Mouse (Mus musculus): ENCODE results near the gene Mptx1. TPM values are rescaled to one million over a fixed set of nuclear protein-coding genes. Genes with fewer than 3 reads are reported as not detected.

Gene Mptx1
- not detected in 2 replicates for polyA plus RNA-seq (2021; fragmentation: Nextera tagmentation)
- long read RNA-seq, experiment 1: 0 reads
- long read RNA-seq, experiment 2: 0 reads

GRCm38 (mm10) chr1:174330218-174330617, at the start of gene Mptx1:
Mptx1 (plus strand) TSS chr1:174330518.

GRCm38 (mm10) chr1:174364882-174365451, 34.6 kb downstream of the Mptx1 start, which contains the start of gene Olfr417:
Olfr417 (plus strand) TSS chr1:174365122.

Other genes with a start within 250 kb of the Mptx1 start
- not detected in 2 replicates for gene Olfr429, start 246.2 kb upstream of the Mptx1 start, polyA plus RNA-seq (2021; fragmentation: Nextera tagmentation)
- gene Olfr427, start 233.6 kb upstream of the Mptx1 start, polyA plus RNA-seq (2021; fragmentation: Nextera tagmentation): not detected in 2 replicates
- not detected in 2 replicates for gene Olfr231, start 209.4 kb upstream of the Mptx1 start, polyA plus RNA-seq (2021; fragmentation: Nextera tagmentation)
- gene Olfr424, start 199.0 kb upstream of the Mptx1 start, polyA plus RNA-seq (2021; fragmentation: Nextera tagmentation): not detected in 2 replicates
- not detected in 2 replicates for gene Olfr420, start 174.9 kb upstream of the Mptx1 start, polyA plus RNA-seq (2021; fragmentation: Nextera tagmentation)
- gene Spta1, start 157.7 kb upstream of the Mptx1 start, polyA plus RNA-seq (2021; fragmentation: Nextera tagmentation): not detected in 2 replicates
- not detected in 2 replicates for gene Olfr419, start 78.5 kb upstream of the Mptx1 start, polyA plus RNA-seq (2021; fragmentation: Nextera tagmentation)
- gene Olfr417, start 34.6 kb downstream of the Mptx1 start, polyA plus RNA-seq (2021; fragmentation: Nextera tagmentation): not detected in 2 replicates
- not detected in 2 replicates for gene Olfr248, start 60.5 kb downstream of the Mptx1 start, polyA plus RNA-seq (2021; fragmentation: Nextera tagmentation)
- not detected in 2 replicates for gene Olfr414, start 93.5 kb downstream of the Mptx1 start, polyA plus RNA-seq (2021; fragmentation: Nextera tagmentation)
- gene Olfr220, start 111.6 kb downstream of the Mptx1 start, polyA plus RNA-seq (2021; fragmentation: Nextera tagmentation): not detected in 2 replicates
- 8.9 and 10.9 TPM in 2 replicates for gene Fmn2, start 171.3 kb downstream of the Mptx1 start, polyA plus RNA-seq (2021; fragmentation: Nextera tagmentation)

Data from layer of hippocampus, adult 6 months (tissue).